Mouse (Mus musculus) Patski (cell line): Measurements from ENCODE around the gene Xpo4. TPM values are rescaled to one million over a fixed set of nuclear protein-coding genes. Genes with fewer than 3 reads are reported as not detected.
A peak's percentile ranks its signal among the peaks of the same experiment; 100 is the strongest.

ENCODE experiments used
- ATAC-seq: fragments of 100-300 bp; one replicate; pipeline ENCODE4 v1.8.0; 2021
- CTCF ChIA-PET: fragments of 350-600 bp; sonication (Branson Sonifier 250); formaldehyde crosslinking; loops from one replicate; lab custom pipeline; 2022; ENCODE audit warnings: inconsistent platforms; lab: Charles Lee
- POLR2A ChIA-PET: fragments of 350-600 bp; sonication (Branson Sonifier 250); formaldehyde crosslinking; loops from one replicate; lab custom pipeline; 2022; ENCODE audit warnings: antibody characterized with exemption, inconsistent platforms; lab: Charles Lee
- DNase-seq: peaks from one replicate; pipeline ENCODE4 v3.0.0-alpha.2; 2011; ENCODE audit warnings: low read depth, low spot score
- H3K27me3 ChIP-seq: fragments of 371-371 bp; one replicate; pipeline ENCODE4 v1.5.1; 2021
- CTCF ChIP-seq: fragments of 100-300 bp; IDR thresholded peaks from one replicate; pipeline ENCODE4 v1.5.1; 2021
- in situ Hi-C: fragments of 300-500 bp; cut with MboI; formaldehyde crosslinking; loops from 3 replicates; pipeline ENCODE4 v1.11.1; 2018; ENCODE audit warnings: low pct_unique_long_range_greater_than_20kb, mixed read lengths
- polyA plus RNA-seq: library from polyadenylated mRNA; unstranded; gene quantifications from one replicate; pipeline ENCODE4 v1.2.3, GENCODE M21; 2021

Gene Xpo4
- polyA plus RNA-seq, 1 experiment from 2014 or later: 11.9 TPM

DNA sequence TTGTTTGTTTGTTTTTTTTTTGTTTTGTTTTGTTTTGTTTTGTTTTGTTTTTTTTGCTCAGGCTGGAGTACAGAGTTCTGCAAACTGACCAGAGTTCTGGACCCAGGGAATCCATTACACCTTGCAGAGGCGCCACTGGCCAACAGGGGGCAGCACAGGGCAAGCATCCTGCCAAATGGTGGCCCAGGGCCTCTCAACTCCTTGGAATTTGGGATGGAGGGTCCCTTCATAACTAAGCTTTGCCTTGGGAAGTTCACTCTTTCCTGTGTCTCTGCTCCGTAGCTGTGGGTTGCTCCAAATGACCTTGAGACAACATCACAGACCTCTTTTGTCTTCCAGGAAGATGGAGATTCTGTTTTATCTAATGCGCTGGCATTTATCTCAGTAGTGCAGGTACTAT lies 132.0 kb downstream of the Xpo4 start:
- in situ Hi-C loops: no loop called here
- POLR2A ChIA-PET: no interaction called here
- peak; percentile 93 for TF ChIP-seq CTCF
- CTCF ChIA-PET: interaction anchor here (0.6 to 1.9 kb wide), 4 partner anchors 24 to 85 kb away, joined by 3 to 6 read pairs (median 4); no protein-coding TSS in a partner anchor
- ATAC-seq: no peak
- H3K27me3 ChIP-seq: no peaks in the 10 kb centered on the region
- DNase-seq: no peak

DNA sequence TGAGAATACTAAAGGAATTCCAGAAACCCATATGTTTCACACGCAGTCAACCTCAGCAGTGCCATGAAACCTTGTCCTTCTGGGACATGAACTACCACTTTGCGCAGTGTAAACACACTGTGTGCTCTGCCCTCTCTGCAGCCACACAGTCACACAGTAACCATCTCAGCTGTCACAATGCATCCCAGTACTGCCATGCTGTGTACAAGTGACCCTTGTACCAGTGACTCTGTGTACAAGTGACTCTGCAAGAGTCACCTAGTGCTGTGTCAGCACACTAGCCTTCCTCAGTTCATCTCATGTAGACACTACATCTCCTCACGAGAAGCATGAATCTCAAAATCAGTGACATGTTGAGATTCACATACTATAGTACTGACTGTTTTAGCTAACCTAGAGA lies 132.7 kb downstream of the Xpo4 start:
- in situ Hi-C loops: no loop called here

GRCm38 (mm10) chr14:57529786-57530515 lies 135.3 kb downstream of the Xpo4 start:
- in situ Hi-C loops: loop anchor here (5.0 kb wide), 1 partner anchor 77 kb away; no protein-coding TSS in a partner anchor
- no peak for TF ChIP-seq CTCF
- DNase-seq: no peak
- ChIA-PET POLR2A (no interaction called here), CTCF (interaction anchor here (0.6 to 1.4 kb wide), 5 partner anchors 17 to 339 kb away, joined by 3 read pairs; no protein-coding TSS in a partner anchor)
- no peak for ATAC-seq
- H3K27me3 ChIP-seq: no peaks in the 10 kb centered on the region

More for the DNA sequence above, 132.7 kb downstream of the Xpo4 start:
- ATAC-seq: no peak
- CTCF ChIA-PET: interaction anchor here (1.7 to 1.9 kb wide), 2 partner anchors 25 to 86 kb away, joined by 5 to 6 read pairs; no protein-coding TSS in a partner anchor
- POLR2A ChIA-PET: no interaction called here
- no peak for TF ChIP-seq CTCF
- DNase-seq: no peak
- H3K27me3 ChIP-seq: no peaks in the 10 kb centered on the region

DNA sequence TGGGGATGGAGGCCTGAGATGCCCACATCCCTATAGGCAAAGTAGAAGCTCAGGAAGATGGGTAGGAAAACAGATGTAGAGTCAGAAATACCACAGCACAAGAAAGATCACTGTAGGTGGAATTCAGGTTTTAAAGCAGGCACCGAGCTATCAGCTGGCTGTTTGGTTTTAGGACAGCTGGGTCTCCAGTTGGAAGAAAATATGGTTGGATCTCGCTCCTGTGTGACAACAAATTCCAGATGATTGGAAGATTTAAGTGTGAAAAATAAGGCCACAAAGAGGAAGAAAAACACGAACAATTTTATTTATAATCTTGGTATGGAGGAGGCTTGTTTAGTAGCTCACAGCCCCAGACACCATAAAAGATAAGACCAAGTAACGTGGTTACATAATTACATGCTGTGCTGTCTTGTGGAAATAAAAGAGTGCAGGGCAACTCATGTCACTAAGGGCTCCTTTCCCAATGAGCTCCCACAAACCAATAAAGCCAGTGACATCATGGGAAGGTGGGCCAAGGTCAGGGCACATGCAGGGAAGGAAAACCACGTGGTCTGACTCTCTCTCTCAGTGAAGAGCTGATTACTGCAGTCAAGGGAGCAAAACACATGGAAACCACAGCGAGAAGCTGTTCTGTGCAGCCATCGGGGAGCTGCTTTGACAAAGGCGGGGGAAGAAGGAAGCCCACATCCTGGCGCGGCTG lies 136.0 kb downstream of the Xpo4 start:
- in situ Hi-C loops: loop anchor here (5.0 kb wide), 1 partner anchor 78 kb away; no protein-coding TSS in a partner anchor
- ChIA-PET POLR2A (no interaction called here), CTCF (interaction anchor here (0.6 to 1.4 kb wide), 3 partner anchors 17 to 340 kb away, joined by 3 read pairs; no protein-coding TSS in a partner anchor)
- no peak for ATAC-seq
- no peak for DNase-seq
- TF ChIP-seq CTCF: no peak
- H3K27me3 ChIP-seq: peaks cover 5% of the 10 kb centered on the region

DNA sequence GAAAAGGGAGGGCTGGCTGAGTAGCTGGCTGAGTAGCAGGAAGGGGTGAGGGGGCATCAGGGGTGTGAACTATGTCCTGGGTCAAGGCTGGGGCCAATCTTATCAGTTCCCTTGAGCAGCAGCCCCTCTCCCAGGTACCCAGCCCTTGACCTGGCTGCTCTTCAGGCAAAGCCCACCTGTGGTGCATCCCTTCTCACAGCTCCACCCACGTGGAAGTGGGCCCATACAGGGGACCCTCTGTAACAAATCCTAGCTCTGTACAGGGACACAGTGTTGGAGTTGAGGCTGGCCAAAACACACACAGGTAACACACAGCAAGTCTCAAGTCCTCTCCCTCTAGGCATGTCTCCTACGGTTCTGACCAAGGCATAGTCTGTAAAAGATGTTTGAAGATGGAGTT lies 137.6 kb downstream of the Xpo4 start:
- in situ Hi-C loops: loop anchor here (5.0 kb wide), 1 partner anchor 80 kb away; no protein-coding TSS in a partner anchor
- TF ChIP-seq CTCF: no peak

More for the DNA sequence above, 137.6 kb downstream of the Xpo4 start:
- POLR2A ChIA-PET: interaction anchor here (0.6 kb wide), 1 partner anchor 55 kb away, joined by 7 read pairs; no protein-coding TSS in a partner anchor
- H3K27me3 ChIP-seq: peaks cover 8% of the 10 kb centered on the region
- ATAC-seq (no peak), DNase-seq (no peak)
- CTCF ChIA-PET: interaction anchor here (1.0 kb wide), 1 partner anchor 28 kb away, joined by 3 read pairs; no protein-coding TSS in a partner anchor

Other genes with a start within 250 kb of the Xpo4 start
- gene Ift88, start 241.4 kb downstream of the Xpo4 start, polyA plus RNA-seq: 21.4 TPM
- gene Il17d, start 140.7 kb downstream of the Xpo4 start, polyA plus RNA-seq: 1.1 TPM
- gene Eef1akmt1, start 93.8 kb downstream of the Xpo4 start, polyA plus RNA-seq: 28.1 TPM
- gene Gm49361, start 80.7 kb upstream of the Xpo4 start, polyA plus RNA-seq: not detected
- 40.6 TPM for gene Lats2, start 93.0 kb upstream of the Xpo4 start, polyA plus RNA-seq
- gene Sap18, start 132.8 kb upstream of the Xpo4 start, polyA plus RNA-seq: 23.1 TPM
- 12.9 TPM for gene Ska3, start 160.8 kb upstream of the Xpo4 start, polyA plus RNA-seq
- 57.0 TPM for gene Mrpl57, start 160.8 kb upstream of the Xpo4 start, polyA plus RNA-seq
- gene Zdhhc20, start 224.8 kb upstream of the Xpo4 start, polyA plus RNA-seq: 39.3 TPM